Mouse (Mus musculus): ENCODE results near the gene Smarca5. TPM values are rescaled to one million over a fixed set of nuclear protein-coding genes. Genes with fewer than 3 reads are reported as not detected.

Smarca5 gene
- polyA plus RNA-seq, 1 experiment from 2014 or later, result 35.2 TPM

GRCm38 (mm10) chr8:80661055-80661454 is 78.2 kb downstream of the Smarca5 start:
- Histone ChIP-seq H3K27me3 (replicated peaks) (no peaks in the 10 kb centered on the region), H3K4me1 (peaks cover 8% of the 10 kb centered on the region), H3K4me2 (no peak overlapping the region), H3K27ac (replicated peaks) (no peak overlapping the region), H3K4me3 (no peak overlapping the region), H3K9me3 (no peaks in the 10 kb centered on the region), H3K36me3 (no peaks in the 10 kb centered on the region), H3K9ac (no peak overlapping the region)
- no peak for ATAC-seq (ENCODE audit: extremely low read depth, insufficient number of reproducible peaks, low FRiP score, low TSS enrichment)
- 12% methylated on average over 4 of the region's 4 CpGs for WGBS

GRCm38 (mm10) chr8:80657639-80658038 is 81.7 kb downstream of the Smarca5 start:
- no peak for ATAC-seq (ENCODE audit: extremely low read depth, insufficient number of reproducible peaks, low FRiP score, low TSS enrichment)
- peaks cover 8% of the 10 kb centered on the region for H3K4me1 ChIP-seq
- H3K4me2 ChIP-seq, result no peak overlapping the region
- no peak overlapping the region for H3K27ac ChIP-seq (replicated peaks)
- no peaks in the 10 kb centered on the region for H3K36me3 ChIP-seq
- no peak overlapping the region for H3K4me3 ChIP-seq
- no peaks in the 10 kb centered on the region for H3K27me3 ChIP-seq (replicated peaks)
- WGBS, result 33% methylated on average over 4 of the region's 4 CpGs
- H3K9me3 ChIP-seq, result no peaks in the 10 kb centered on the region
- H3K9ac ChIP-seq, result no peak overlapping the region

Other genes starting within 250 kb of the Smarca5 start
- 23.2 and 28.8 TPM in 2 replicates for gene Gypa, start 245.7 kb downstream of the Smarca5 start, polyA plus RNA-seq (2015; fragmentation: Nextera tagmentation; extraction: Ambion mirVana)
- gene Frem3, start 128.4 kb downstream of the Smarca5 start, polyA plus RNA-seq (2015; fragmentation: Nextera tagmentation; extraction: Ambion mirVana), result 0.46 and 0.67 TPM in 2 replicates
- gene Gab1, start 141.0 kb upstream of the Smarca5 start, polyA plus RNA-seq (2015; fragmentation: Nextera tagmentation; extraction: Ambion mirVana), result 26.6 and 28.8 TPM in 2 replicates